Mouse (Mus musculus) ES-E14 (cell line): ENCODE data around the gene Zfp385a. TPM values are rescaled to one million over a fixed set of nuclear protein-coding genes. Genes with fewer than 3 reads are reported as not detected.

ENCODE experiments used
- DNase-seq: peaks from one replicate; pipeline ENCODE4 v3.0.0-alpha.2; 2013; ENCODE audit warnings: low read depth, low spot score
- H3K27ac ChIP-seq: 2 replicates; pipeline ENCODE4 v1.5.1; 2012; ENCODE audit warnings: low read depth, mild to moderate bottlenecking, low read length, moderate library complexity, mixed read lengths; ENCODE audit not compliant: poor library complexity, insufficient read depth, severe bottlenecking
- H3K36me3 ChIP-seq: 2 replicates; pipeline ENCODE4 v1.6.1; 2012; ENCODE audit warnings: mild to moderate bottlenecking, low read length, moderate library complexity, mixed read lengths; ENCODE audit not compliant: control insufficient read depth, poor library complexity, insufficient read depth, severe bottlenecking
- H3K4me1 ChIP-seq, 2 experiments: fragments of 150-350 bp in 1 of 2; sonication (generic) in 1 of 2; 2 replicates each; pipeline ENCODE4 v1.6.1; 2012; ENCODE audit warnings: low read length in 2 of 2, mild to moderate bottlenecking in 1 of 2, mixed read lengths in 1 of 2; ENCODE audit not compliant: control insufficient read depth in 2 of 2, insufficient read depth in 2 of 2, poor library complexity in 1 of 2
- H3K4me3 ChIP-seq, 2 experiments: fragments of 150-350 bp in 1 of 2; sonication (generic) in 1 of 2; 2 replicates each; pipeline ENCODE4 v1.5.1; 2012; ENCODE audit warnings: low read length in 2 of 2, low read depth in 1 of 2, mild to moderate bottlenecking in 1 of 2, mixed read lengths in 1 of 2; ENCODE audit not compliant: insufficient read depth in 1 of 2, poor library complexity in 1 of 2, severe bottlenecking in 1 of 2
- H3K9ac ChIP-seq: 2 replicates; pipeline ENCODE4 v1.6.1; 2012; ENCODE audit warnings: low read depth, mild to moderate bottlenecking, low read length, mixed read lengths; ENCODE audit not compliant: poor library complexity, insufficient read depth, severe bottlenecking
- H3K9me3 ChIP-seq: fragments of 150-350 bp; sonication (generic); 2 replicates; pipeline ENCODE4 v1.6.1; 2012; ENCODE audit warnings: low read depth, mild to moderate bottlenecking, low read length; ENCODE audit not compliant: control insufficient read depth, insufficient read depth
- CHD2 ChIP-seq: IDR thresholded peaks from 2 replicates; pipeline ENCODE4 v1.6.1; 2014; ENCODE audit warnings: mild to moderate bottlenecking, low read depth, low read length, inconsistent platforms
- HCFC1 ChIP-seq: IDR thresholded peaks from 2 replicates; pipeline ENCODE4 v1.6.1; 2012; ENCODE audit warnings: low read length, inconsistent platforms, borderline replicate concordance; ENCODE audit not compliant: insufficient read depth
- MAFK ChIP-seq: IDR thresholded peaks from 2 replicates; pipeline ENCODE4 v1.6.1; 2014; ENCODE audit warnings: mild to moderate bottlenecking, low read depth, low read length, inconsistent platforms; ENCODE audit not compliant: insufficient read depth
- ZC3H11A ChIP-seq: IDR thresholded peaks from 2 replicates; pipeline ENCODE4 v1.6.1; 2012; ENCODE audit warnings: low read depth, mild to moderate bottlenecking, inconsistent platforms, low read length, borderline replicate concordance
- ZNF384 ChIP-seq: IDR thresholded peaks from 2 replicates; pipeline ENCODE4 v1.6.1; 2012; ENCODE audit warnings: low read depth, low read length, inconsistent platforms
- in situ Hi-C, 2 experiments: fragments of 600-800 bp; cut with MboI; formaldehyde crosslinking; loops; one replicate each; pipeline ENCODE4 v1.15.1; 2025; ENCODE audit warnings: low sequenced_read_pairs in 2 of 2, inconsistent platforms in 1 of 2; ENCODE audit not compliant: unreplicated experiment in 2 of 2
- total RNA-seq: library from RNA; depleted of rRNA; stranded (reverse); fragments of 300-350 nt; gene quantifications from 2 replicates; pipeline ENCODE4 v1.2.3, GENCODE M21; 2012

The Zfp385a gene
- total RNA-seq, 1 experiment: 5.9 TPM

DNA sequence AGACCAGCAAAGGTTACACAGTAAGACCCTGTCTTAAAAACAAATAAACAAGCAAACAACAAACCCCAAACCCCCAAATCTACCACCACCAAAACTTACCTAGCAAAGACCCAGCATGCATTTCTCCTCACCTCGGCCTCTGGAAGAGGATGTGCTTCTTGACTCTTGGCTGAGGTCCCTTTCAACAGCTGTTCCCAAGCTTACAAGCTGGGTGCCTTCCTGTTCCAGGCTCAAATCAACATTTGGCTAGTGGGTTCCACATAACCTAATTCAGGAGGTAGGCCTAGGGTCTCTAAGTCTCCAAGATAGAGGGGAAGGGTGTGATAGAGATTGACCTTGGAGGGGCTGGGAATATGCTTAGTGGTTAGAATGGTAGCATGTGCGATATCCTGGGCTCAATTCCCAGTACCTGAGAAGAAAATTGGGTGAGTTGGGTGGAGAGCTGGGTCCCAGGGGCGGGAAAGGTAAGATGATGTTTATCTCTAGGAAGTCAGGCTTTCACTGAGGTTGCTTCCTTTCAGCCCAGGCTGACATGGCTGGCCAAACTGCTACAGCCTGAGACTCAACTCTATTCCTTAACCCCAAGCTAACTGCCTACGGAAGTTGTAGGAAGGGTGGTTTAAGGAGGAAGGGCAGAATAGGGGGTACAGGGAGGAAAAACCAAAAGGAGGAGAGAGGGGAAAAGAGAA, 35.4 kb upstream of the Zfp385a start:
- Histone ChIP-seq H3K4me3 (no peak overlapping the region), H3K4me1 (peaks cover 0 to 9% of the 10 kb centered on the region in 2 experiments; a peak in 1 of 4 replicates), H3K9me3 (no peaks in the 10 kb centered on the region), H3K27ac (no peak overlapping the region), H3K9ac (no peak overlapping the region), H3K36me3 (no peaks in the 10 kb centered on the region)
- no peak for TF ChIP-seq CHD2
- DNase-seq: no peak
- in situ Hi-C loops: no loop called here

DNA sequence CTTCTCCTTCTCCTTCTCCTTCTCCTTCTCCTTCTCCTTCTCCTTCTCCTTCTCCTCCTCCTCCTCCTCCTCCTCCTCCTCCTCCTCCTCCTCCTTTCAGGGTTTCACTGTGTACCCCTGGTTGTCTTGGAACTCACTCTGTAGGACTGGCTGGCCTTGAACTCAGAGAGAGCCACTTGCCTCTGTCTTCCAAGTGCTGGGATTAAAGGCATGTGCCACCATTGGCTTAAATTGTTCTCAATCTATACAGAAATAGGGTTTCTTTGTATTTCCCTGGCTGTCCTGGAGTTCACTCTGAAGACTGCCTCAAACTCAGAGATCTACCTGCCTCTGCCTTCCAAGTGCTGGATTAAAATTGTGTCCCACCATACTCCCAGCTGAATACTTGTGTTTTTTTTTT, 32.6 kb upstream of the Zfp385a start:
- H3K4me3 ChIP-seq: no peak overlapping the region
- TF ChIP-seq ZC3H11A (no peak), MAFK (no peak), ZNF384 (no peak), HCFC1 (no peak), CHD2 (no peak)
- no peak for DNase-seq
- peaks cover 2 to 27% of the 10 kb centered on the region in 2 experiments; a peak in 2 of 4 replicates for H3K4me1 ChIP-seq
- H3K36me3 ChIP-seq: no peaks in the 10 kb centered on the region
- no peak overlapping the region for H3K9ac ChIP-seq
- no peak overlapping the region for H3K27ac ChIP-seq
- in situ Hi-C loops: no loop called here
- no peaks in the 10 kb centered on the region for H3K9me3 ChIP-seq

DNA sequence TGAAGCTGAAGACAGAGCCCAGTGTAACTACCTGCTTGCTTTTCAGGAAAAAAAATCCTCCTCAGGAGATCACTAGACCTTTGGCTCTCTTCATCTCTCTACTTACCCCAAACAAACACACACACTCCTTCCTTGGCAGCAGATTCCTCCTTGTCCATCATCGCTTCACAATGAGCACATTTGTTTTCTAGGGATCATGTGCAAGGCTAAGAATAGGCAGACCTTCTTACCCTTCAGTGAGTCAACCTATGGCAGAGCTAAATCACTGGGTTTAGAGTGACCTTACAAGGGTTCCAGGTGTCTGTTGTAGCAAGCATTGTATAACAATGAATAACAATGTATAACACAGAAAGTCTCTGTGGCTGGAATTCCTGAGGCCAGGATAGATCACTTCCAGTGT, 31.8 kb upstream of the Zfp385a start:
- peaks cover 4 to 30% of the 10 kb centered on the region in 2 experiments; a peak in 2 of 4 replicates for H3K4me1 ChIP-seq
- no peaks in the 10 kb centered on the region for H3K9me3 ChIP-seq
- no peak overlapping the region for H3K4me3 ChIP-seq
- H3K9ac ChIP-seq: no peak overlapping the region
- H3K36me3 ChIP-seq: no peaks in the 10 kb centered on the region
- in situ Hi-C loops: no loop called here
- no peak overlapping the region for H3K27ac ChIP-seq
- TF ChIP-seq ZC3H11A (no peak), MAFK (no peak), HCFC1 (no peak)
- DNase-seq: no peak

DNA sequence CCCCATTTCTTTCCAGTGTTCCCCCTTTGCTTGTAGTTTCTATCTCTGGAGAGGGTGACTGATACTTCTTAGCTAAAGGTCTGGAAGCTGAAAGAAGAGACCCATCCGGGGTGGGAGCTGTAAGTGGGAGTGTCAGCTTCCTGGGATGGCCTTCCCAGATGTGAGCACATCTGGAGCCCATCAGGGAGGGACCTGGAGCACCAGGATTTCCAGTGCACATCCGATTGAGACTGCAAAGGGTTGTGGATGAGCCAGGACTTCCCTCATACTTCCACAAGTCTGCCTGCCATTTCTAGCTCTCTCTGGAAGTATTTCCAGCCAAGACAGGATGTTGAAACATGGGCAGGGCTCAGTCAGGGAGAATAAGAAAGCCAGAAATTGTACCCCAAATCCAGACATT, 31.3 kb upstream of the Zfp385a start:
- Histone ChIP-seq H3K27ac (no peak overlapping the region), H3K9ac (no peak overlapping the region)

DNA sequence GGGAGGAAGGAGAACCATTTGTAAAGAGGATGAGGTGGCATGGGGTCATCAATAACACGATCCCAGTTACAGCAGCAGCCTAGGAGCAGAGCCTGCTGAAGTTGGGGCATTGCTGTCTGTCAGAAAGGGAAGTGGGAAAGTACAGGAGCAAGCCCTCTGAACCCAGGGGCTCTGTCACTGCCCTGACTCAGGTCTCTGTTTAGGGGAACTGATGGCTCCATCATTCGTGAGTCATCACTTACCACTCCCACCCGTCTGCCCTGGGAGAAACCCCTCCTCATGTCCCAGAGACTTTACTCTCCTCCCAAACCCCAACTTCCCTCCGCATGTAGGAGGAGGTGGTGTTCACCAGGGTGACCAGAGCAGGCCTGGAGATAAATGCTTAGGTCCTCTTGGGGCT, 30.6 kb upstream of the Zfp385a start:
- no peak overlapping the region for H3K27ac ChIP-seq
- no peak for DNase-seq
- no peak overlapping the region for H3K4me3 ChIP-seq
- H3K4me1 ChIP-seq: peaks cover 4 to 30% of the 10 kb centered on the region in 2 experiments; a peak in 2 of 4 replicates
- H3K9me3 ChIP-seq: no peaks in the 10 kb centered on the region
- in situ Hi-C loops: no loop called here
- no peak overlapping the region for H3K9ac ChIP-seq
- no peaks in the 10 kb centered on the region for H3K36me3 ChIP-seq
- TF ChIP-seq CHD2 (no peak), ZC3H11A (no peak), MAFK (no peak), HCFC1 (no peak), ZNF384 (no peak)

More for the DNA sequence above, 31.3 kb upstream of the Zfp385a start:
- no peak overlapping the region for H3K4me3 ChIP-seq
- DNase-seq: no peak
- H3K36me3 ChIP-seq: no peaks in the 10 kb centered on the region
- in situ Hi-C loops: no loop called here
- TF ChIP-seq MAFK (no peak), CHD2 (no peak), ZC3H11A (no peak), ZNF384 (no peak), HCFC1 (no peak)
- no peaks in the 10 kb centered on the region for H3K9me3 ChIP-seq
- peaks cover 4 to 30% of the 10 kb centered on the region in 2 experiments; a peak in 2 of 4 replicates for H3K4me1 ChIP-seq
